Mouse (Mus musculus) hindbrain, postnatal 0 days (tissue): ENCODE measurements around the gene Kcnd3. TPM values are rescaled to one million over a fixed set of nuclear protein-coding genes. Genes with fewer than 3 reads are reported as not detected.
A peak's percentile ranks its signal among the peaks of the same experiment; 100 is the strongest.

Experiments
- ATAC-seq: fragments of 200-750 bp; cut with Nextera tagmentation; 2 replicates; pipeline ENCODE4 v1.8.0; 2017; ENCODE audit warnings: mild to moderate bottlenecking, moderate TSS enrichment, moderate library complexity
- DNase-seq: peaks from one replicate; pipeline ENCODE4 v3.0.0-alpha.2; 2015; ENCODE audit warnings: low spot score
- H3K27ac ChIP-seq: fragments of 300-500 bp; sonication (generic); 2 replicates; pipeline ENCODE4 v1.5.1; 2014; ENCODE audit warnings: mild to moderate bottlenecking
- H3K27me3 ChIP-seq: fragments of 300-500 bp; sonication (generic); 2 replicates; pipeline ENCODE4 v1.6.1; 2014; ENCODE audit warnings: low read length, mixed read lengths; ENCODE audit not compliant: insufficient read depth
- H3K36me3 ChIP-seq: fragments of 300-500 bp; sonication (generic); 2 replicates; pipeline ENCODE4 v1.6.1; 2014; ENCODE audit warnings: low read length, mixed read lengths; ENCODE audit not compliant: insufficient read depth
- H3K4me1 ChIP-seq: fragments of 300-500 bp; sonication (generic); 2 replicates; pipeline ENCODE4 v1.6.1; 2014; ENCODE audit warnings: antibody characterized with exemption, low read length, mixed read lengths; ENCODE audit not compliant: insufficient read depth
- H3K4me2 ChIP-seq: fragments of 300-500 bp; sonication (generic); 2 replicates; pipeline ENCODE4 v1.6.1; 2014; ENCODE audit warnings: low read depth, mild to moderate bottlenecking, low read length, moderate library complexity, mixed read lengths
- H3K4me3 ChIP-seq: fragments of 300-500 bp; sonication (generic); 2 replicates; pipeline ENCODE4 v1.5.1; 2014; ENCODE audit warnings: low read length
- H3K9ac ChIP-seq: fragments of 300-500 bp; sonication (generic); replicated peaks from 2 replicates; pipeline ENCODE4 v1.6.1; 2014; ENCODE audit warnings: mild to moderate bottlenecking, low read length, moderate library complexity, mixed read lengths
- H3K9me3 ChIP-seq: fragments of 300-500 bp; sonication (generic); 2 replicates; pipeline ENCODE4 v1.6.1; 2016; ENCODE audit warnings: low read length, mixed read lengths
- CTCF ChIP-seq: IDR thresholded peaks from 2 replicates; pipeline ENCODE4 v1.5.1; 2016; ENCODE audit warnings: antibody characterized with exemption, control low read depth, low read depth
- WGBS: fragments of 180-500 bp; shearing (Covaris S2); extraction: QIAGEN DNeasy Blood & Tissue Kit; methylation state at CpG from one replicate; pipeline ENCODE4 v1.1.7; 2014; 5-methylcytosine and 5-hydroxymethylcytosine counted together
- polyA plus RNA-seq: library from polyadenylated mRNA; unstranded; fragments of >200 nt; fragmentation: Nextera tagmentation; extraction: Ambion mirVana; gene quantifications from 2 replicates; pipeline ENCODE4 v1.2.1, GENCODE M21; 2015
- total RNA-seq: library from RNA; depleted of rRNA; stranded (reverse); fragments of >200 nt; gene quantifications from 2 replicates; pipeline ENCODE4 v1.2.3, GENCODE M21; 2014

Gene Kcnd3
- total and polyA plus RNA-seq, 2 experiments from 2014 or later, result 8.6 to 71.8 TPM

DNA sequence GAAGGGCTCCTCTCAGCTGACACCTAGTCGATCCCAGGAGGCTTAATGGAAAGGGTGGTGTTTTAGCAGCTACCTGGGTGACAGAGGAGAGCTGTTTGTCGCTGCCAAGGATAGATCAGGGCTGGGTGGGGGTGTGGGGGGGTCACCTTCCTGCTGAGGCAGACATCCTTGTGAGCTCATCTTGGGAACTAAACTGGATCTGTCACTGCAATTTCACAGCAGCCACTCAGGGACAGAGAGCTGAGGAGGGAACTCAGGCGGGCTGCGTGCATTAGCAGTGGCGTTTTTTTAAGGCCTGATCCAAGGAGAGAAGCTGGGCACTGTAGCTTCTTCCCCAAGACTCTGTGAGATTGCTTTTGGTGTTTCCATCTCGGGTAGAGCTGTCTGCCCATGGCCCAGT is 129.0 kb downstream of the Kcnd3 start:
- Histone ChIP-seq H3K9me3 (no peaks in the 10 kb centered on the region), H3K27me3 (no peaks in the 10 kb centered on the region), H3K4me2 (no peak overlapping the region), H3K36me3 (no peaks in the 10 kb centered on the region), H3K4me3 (no peak overlapping the region), H3K9ac (no peak overlapping the region), H3K4me1 (no peaks in the 10 kb centered on the region; the same call in 1 of the 2 replicates), H3K27ac (no peak overlapping the region)
- no peak for ATAC-seq
- TF ChIP-seq CTCF, result no peak
- no peak for DNase-seq
- WGBS, result 67% methylated on average over 6 of the region's 6 CpGs

DNA sequence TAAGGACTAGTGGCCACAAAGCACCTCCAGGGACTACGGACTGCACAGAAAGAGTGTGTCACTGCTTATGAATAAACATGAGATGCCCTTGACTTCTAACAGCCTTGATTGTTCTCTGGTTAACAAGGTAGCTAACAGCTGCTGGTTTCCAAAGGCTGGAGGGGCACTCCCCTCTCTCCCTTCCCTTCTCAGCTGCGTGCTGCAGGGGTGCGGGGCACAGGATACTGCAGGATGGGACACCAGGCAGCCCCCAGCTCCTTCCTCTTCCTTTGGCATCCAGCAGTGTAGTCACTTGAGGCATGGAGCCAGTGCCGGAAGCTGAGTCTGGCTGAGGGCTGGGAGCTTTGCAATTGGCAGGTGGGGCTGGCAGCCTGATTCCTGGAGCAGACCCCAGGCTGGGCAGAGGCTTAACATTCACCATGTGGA is 133.6 kb downstream of the Kcnd3 start:
- Histone ChIP-seq H3K9me3 (no peaks in the 10 kb centered on the region), H3K4me3 (no peak overlapping the region), H3K9ac (no peak overlapping the region), H3K4me1 (peaks cover 7% of the 10 kb centered on the region), H3K27ac (no peak overlapping the region; the same call in 1 of the 2 replicates), H3K4me2 (no peak overlapping the region), H3K36me3 (no peaks in the 10 kb centered on the region), H3K27me3 (no peaks in the 10 kb centered on the region)
- WGBS, result 6% methylated on average over 4 of the region's 4 CpGs
- TF ChIP-seq CTCF, result no peak
- peak; percentile 86 for ATAC-seq
- peak; percentile 78 for DNase-seq

DNA sequence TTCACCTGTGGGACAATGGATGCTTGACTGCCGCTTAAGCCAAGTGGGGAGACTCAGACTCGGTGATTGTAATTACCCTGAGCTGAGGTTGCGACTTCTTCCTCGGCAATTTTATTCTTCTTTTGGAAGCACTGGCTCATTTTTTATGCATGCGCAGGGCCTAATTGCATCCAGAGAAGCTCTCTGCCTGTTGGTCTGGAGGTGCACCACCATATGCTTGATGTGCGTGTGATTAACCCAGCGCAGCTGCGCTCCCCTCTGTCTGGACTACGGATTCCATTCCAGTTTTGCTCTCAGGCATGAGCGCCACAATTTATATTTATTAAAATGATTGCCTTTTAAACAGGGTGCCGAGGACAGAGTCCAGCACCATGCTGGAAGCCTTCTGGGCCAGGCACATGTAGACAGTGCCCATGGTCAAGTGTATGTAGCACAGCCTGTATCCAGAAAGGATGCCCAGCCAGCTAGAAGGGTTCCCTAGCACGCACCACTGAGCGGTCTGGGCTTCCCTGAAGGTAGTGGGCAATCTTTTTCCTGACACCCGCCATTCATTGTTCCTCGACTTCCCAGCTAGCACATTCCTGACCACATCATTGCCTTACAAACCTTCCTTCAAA is 138.0 kb downstream of the Kcnd3 start:
- H3K36me3 ChIP-seq, result no peaks in the 10 kb centered on the region
- no peaks in the 10 kb centered on the region for H3K27me3 ChIP-seq
- H3K4me3 ChIP-seq, result no peak overlapping the region
- peak overlapping the region; percentile 41; the same call in 1 of the 2 replicates for H3K27ac ChIP-seq
- TF ChIP-seq CTCF, result no peak
- WGBS, result 50% methylated on average over 15 of the region's 15 CpGs
- no peak overlapping the region for H3K4me2 ChIP-seq
- H3K4me1 ChIP-seq, result peaks cover 13% of the 10 kb centered on the region
- H3K9ac ChIP-seq, result no peak overlapping the region
- H3K9me3 ChIP-seq, result no peaks in the 10 kb centered on the region
- peak; percentile 46; the same call in 1 of the 2 replicates for ATAC-seq
- DNase-seq, result peak; percentile 66

- WGBS, result 100% methylated on average over 1 of the region's 1 CpGs
- Histone ChIP-seq H3K4me2 (no peak overlapping the region), H3K27ac (no peak overlapping the region), H3K4me3 (no peak overlapping the region), H3K4me1 (peaks cover 13% of the 10 kb centered on the region; the same call in 1 of the 2 replicates), H3K9me3 (no peaks in the 10 kb centered on the region), H3K36me3 (no peaks in the 10 kb centered on the region), H3K27me3 (no peaks in the 10 kb centered on the region), H3K9ac (no peak overlapping the region)
- no peak for ATAC-seq
- no peak for TF ChIP-seq CTCF
- no peak for DNase-seq
Measured at GRCm38 (mm10) chr3:105591766-105592165, 139.6 kb downstream of the Kcnd3 start.

GRCm38 (mm10) chr3:105592246-105592645 is 140.1 kb downstream of the Kcnd3 start:
- H3K4me1 ChIP-seq, result peaks cover 13% of the 10 kb centered on the region; the same call in 1 of the 2 replicates
- H3K27me3 ChIP-seq, result no peaks in the 10 kb centered on the region
- no peaks in the 10 kb centered on the region for H3K36me3 ChIP-seq
- DNase-seq (no peak), ATAC-seq (no peak)
- H3K4me3 ChIP-seq, result no peak overlapping the region
- H3K9ac ChIP-seq, result no peak overlapping the region
- no peak overlapping the region for H3K4me2 ChIP-seq
- H3K27ac ChIP-seq, result no peak overlapping the region
- 63% methylated on average over 2 of the region's 2 CpGs for WGBS
- TF ChIP-seq CTCF, result no peak
- H3K9me3 ChIP-seq, result no peaks in the 10 kb centered on the region

GRCm38 (mm10) chr3:105600483-105600882 is 148.4 kb downstream of the Kcnd3 start:
- H3K9me3 ChIP-seq, result no peaks in the 10 kb centered on the region
- no peak for ATAC-seq
- DNase-seq, result no peak
- no peaks in the 10 kb centered on the region for H3K4me1 ChIP-seq
- TF ChIP-seq CTCF, result no peak
- H3K36me3 ChIP-seq, result no peaks in the 10 kb centered on the region
- no peaks in the 10 kb centered on the region for H3K27me3 ChIP-seq
- no peak overlapping the region for H3K4me2 ChIP-seq
- no peak overlapping the region for H3K9ac ChIP-seq
- no peak overlapping the region for H3K27ac ChIP-seq
- no peak overlapping the region for H3K4me3 ChIP-seq
- WGBS, result 71% methylated on average over 4 of the region's 4 CpGs

DNA sequence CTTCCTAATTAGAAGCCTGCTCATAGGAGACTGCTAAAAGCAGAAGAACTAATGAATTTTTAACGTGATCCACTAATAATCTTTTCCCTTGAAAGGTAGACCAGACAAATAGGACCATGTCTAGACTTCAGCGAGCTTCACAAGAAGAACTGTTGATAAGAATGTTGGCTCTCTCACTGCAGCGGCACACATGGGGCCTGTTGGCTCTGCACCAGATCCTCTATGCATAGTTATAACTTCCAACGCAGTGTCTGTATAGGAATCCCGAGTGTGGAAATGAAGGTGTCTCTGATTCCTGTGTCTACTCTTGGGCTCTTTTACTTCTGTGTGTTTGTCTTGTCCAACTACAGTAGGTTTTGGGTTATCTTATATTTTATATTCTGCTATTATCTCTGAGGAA is 150.8 kb downstream of the Kcnd3 start:
- Histone ChIP-seq H3K9ac (no peak overlapping the region), H3K4me2 (no peak overlapping the region), H3K27me3 (no peaks in the 10 kb centered on the region), H3K4me1 (no peaks in the 10 kb centered on the region), H3K9me3 (no peaks in the 10 kb centered on the region), H3K4me3 (no peak overlapping the region), H3K36me3 (no peaks in the 10 kb centered on the region), H3K27ac (no peak overlapping the region)
- DNase-seq, result no peak
- WGBS, result 78% methylated on average over 5 of the region's 5 CpGs
- no peak for ATAC-seq
- no peak for TF ChIP-seq CTCF
